Mouse (Mus musculus) cerebellum, adult 2 months (tissue): ENCODE measurements around the gene Olfr767.

Experiments
- CTCF ChIP-seq: fragments of 200-500 bp; IDR thresholded peaks from 2 replicates; pipeline ENCODE4 v1.5.1; 2011; ENCODE audit warnings: low read depth, mild to moderate bottlenecking, control low read depth, low read length, moderate library complexity, borderline replicate concordance; ENCODE audit not compliant: insufficient read depth
- POLR2A ChIP-seq: fragments of 200-500 bp; IDR thresholded peaks from 2 replicates; pipeline ENCODE4 v1.6.1; 2011; ENCODE audit warnings: low read length, control low read depth, borderline replicate concordance; ENCODE audit not compliant: insufficient read depth

DNA sequence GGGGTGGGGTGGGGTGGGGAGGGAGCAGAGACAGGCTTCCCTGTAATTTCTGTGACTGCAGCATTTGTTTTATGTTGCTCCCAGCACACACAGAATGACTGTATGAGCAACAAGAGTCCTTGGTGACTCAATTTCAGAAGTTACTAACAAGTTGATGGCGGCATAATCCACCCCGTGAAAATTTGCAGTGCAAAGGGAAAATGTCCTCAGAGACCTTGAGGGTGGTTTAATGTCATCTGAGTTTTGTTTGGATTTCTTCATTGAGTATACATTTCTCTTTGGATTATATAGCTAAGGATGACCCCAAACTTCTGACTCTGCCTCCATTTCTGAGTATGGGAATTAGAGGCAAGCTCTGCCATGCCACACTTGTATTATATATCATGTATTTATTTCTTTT is 35.1 kb upstream of the Olfr767 start, which contains the start of gene Olfr769:
- TF ChIP-seq POLR2A (no peak), CTCF (no peak)
